Mouse (Mus musculus) CH12.LX (cell line): ENCODE measurements around the gene Sec14l1. TPM values are rescaled to one million over a fixed set of nuclear protein-coding genes. Genes with fewer than 3 reads are reported as not detected.

Experiments
- DNase-seq: peaks from one replicate; pipeline ENCODE4 v3.0.0-alpha.2; 2013; ENCODE audit errors: extremely low read depth
- H3K27ac ChIP-seq: 2 replicates; pipeline ENCODE4 v1.5.1; 2012; ENCODE audit warnings: low read depth, mild to moderate bottlenecking, control low read depth, moderate library complexity; ENCODE audit not compliant: insufficient read depth
- H3K27me3 ChIP-seq: replicated peaks from 2 replicates; pipeline ENCODE3; 2012; ENCODE audit warnings: inconsistent platforms
- H3K36me3 ChIP-seq, 2 experiments: replicated peaks in 1 of 2; 2 replicates each; pipeline versions ENCODE3 to v1.6.1; 2012; ENCODE audit warnings: inconsistent platforms in 1 of 2, low read length in 1 of 2, mild to moderate bottlenecking in 1 of 2, mixed read lengths in 1 of 2, moderate library complexity in 1 of 2; ENCODE audit not compliant: control insufficient read depth in 1 of 2, insufficient read depth in 1 of 2
- H3K4me1 ChIP-seq, 2 experiments: 2 replicates each; pipeline ENCODE4 v1.6.1; 2012; ENCODE audit warnings: inconsistent platforms in 1 of 2, moderate library complexity in 1 of 2; ENCODE audit not compliant: insufficient read depth in 2 of 2, control insufficient read depth in 1 of 2
- H3K4me2 ChIP-seq: 2 replicates; pipeline ENCODE4 v1.6.1; 2012; ENCODE audit warnings: low read depth, mild to moderate bottlenecking, control low read depth; ENCODE audit not compliant: poor library complexity, insufficient read depth, severe bottlenecking
- H3K4me3 ChIP-seq, 3 experiments: fragments of 150-350 bp in 1 of 3; sonication (generic) in 1 of 3; replicated peaks in 1 of 3; 2 replicates each; pipeline versions ENCODE3 to v1.5.1; 2011 to 2012; ENCODE audit warnings: low read depth in 2 of 3, low read length in 2 of 3, mild to moderate bottlenecking in 2 of 3, moderate library complexity in 2 of 3, control low read depth in 1 of 3, improper control_type of control experiment in 1 of 3, inconsistent platforms in 1 of 3, mixed read lengths in 1 of 3; ENCODE audit not compliant: poor library complexity in 1 of 3
- H3K79me2 ChIP-seq: replicated peaks from 2 replicates; pipeline ENCODE4 v1.6.1; 2012; ENCODE audit warnings: mild to moderate bottlenecking, moderate library complexity; ENCODE audit not compliant: control insufficient read depth, poor library complexity, insufficient read depth, severe bottlenecking; ENCODE audit errors: extremely low read depth
- H3K9ac ChIP-seq: 2 replicates; pipeline ENCODE4 v1.6.1; 2012; ENCODE audit warnings: low read depth, mild to moderate bottlenecking, control low read depth, moderate library complexity; ENCODE audit not compliant: insufficient read depth
- H3K9me3 ChIP-seq: replicated peaks from 2 replicates; pipeline ENCODE3; 2012; ENCODE audit warnings: low read length, inconsistent platforms, mixed read lengths
- BHLHE40 ChIP-seq: IDR thresholded peaks from 2 replicates; pipeline ENCODE4 v1.6.1; 2011; ENCODE audit warnings: mild to moderate bottlenecking, low read depth, low read length, improper control_type of control experiment
- CHD1 ChIP-seq: IDR thresholded peaks from 2 replicates; pipeline ENCODE4 v1.6.1; 2012; ENCODE audit warnings: low read depth, low read length, improper control_type of control experiment, inconsistent platforms
- CHD2 ChIP-seq: IDR thresholded peaks from 2 replicates; pipeline ENCODE4 v1.6.1; 2011; ENCODE audit warnings: low read length, improper control_type of control experiment
- E2F4 ChIP-seq: IDR thresholded peaks from 2 replicates; pipeline ENCODE4 v1.6.1; 2011; ENCODE audit warnings: low read depth, low read length, improper control_type of control experiment; ENCODE audit not compliant: insufficient replicate concordance
- EP300 ChIP-seq: IDR thresholded peaks from 2 replicates; pipeline ENCODE4 v1.6.1; 2011; ENCODE audit warnings: low read length, improper control_type of control experiment
- ETS1 ChIP-seq: conservative IDR thresholded peaks from 2 replicates; pipeline ENCODE4 v1.6.1; 2012; ENCODE audit warnings: low read depth, mild to moderate bottlenecking, inconsistent platforms, low read length, improper control_type of control experiment, moderate library complexity
- HCFC1 ChIP-seq: IDR thresholded peaks from 2 replicates; pipeline ENCODE4 v1.6.1; 2012; ENCODE audit warnings: low read depth, mild to moderate bottlenecking, inconsistent platforms, low read length, improper control_type of control experiment
- IRF4 ChIP-seq: IDR thresholded peaks from 2 replicates; pipeline ENCODE4 v1.6.1; 2014; ENCODE audit warnings: low read depth, mild to moderate bottlenecking, inconsistent platforms, low read length, improper control_type of control experiment
- JUN ChIP-seq: IDR thresholded peaks from 2 replicates; pipeline ENCODE4 v1.6.1; 2011; ENCODE audit warnings: low read depth, mild to moderate bottlenecking, low read length, improper control_type of control experiment, moderate library complexity; ENCODE audit not compliant: insufficient read depth
- KAT2A ChIP-seq: IDR thresholded peaks from 2 replicates; pipeline ENCODE4 v1.6.1; 2012; ENCODE audit warnings: low read length, improper control_type of control experiment, inconsistent platforms; ENCODE audit not compliant: insufficient replicate concordance
- MAFK ChIP-seq: IDR thresholded peaks from 2 replicates; pipeline ENCODE4 v1.6.1; 2011; ENCODE audit warnings: low read length, improper control_type of control experiment; ENCODE audit not compliant: insufficient replicate concordance
- MAX ChIP-seq: IDR thresholded peaks from 2 replicates; pipeline ENCODE4 v1.6.1; 2011; ENCODE audit warnings: low read length, improper control_type of control experiment
- MAZ ChIP-seq: IDR thresholded peaks from 2 replicates; pipeline ENCODE4 v1.6.1; 2012; ENCODE audit warnings: low read depth, mild to moderate bottlenecking, inconsistent platforms, low read length, improper control_type of control experiment, moderate library complexity
- MEF2A ChIP-seq: IDR thresholded peaks from 2 replicates; pipeline ENCODE4 v1.6.1; 2014; ENCODE audit warnings: low read depth, mild to moderate bottlenecking, inconsistent platforms, low read length, improper control_type of control experiment, borderline replicate concordance
- MXI1 ChIP-seq: IDR thresholded peaks from 2 replicates; pipeline ENCODE4 v1.6.1; 2011; ENCODE audit warnings: mild to moderate bottlenecking, low read depth, low read length, improper control_type of control experiment
- PAX5 ChIP-seq: IDR thresholded peaks from 2 replicates; pipeline ENCODE4 v1.6.1; 2012; ENCODE audit warnings: low read length, inconsistent platforms, mixed read lengths
- POLR2A ChIP-seq: IDR thresholded peaks from 2 replicates; pipeline ENCODE4 v1.6.1; 2011; ENCODE audit warnings: low read depth, mild to moderate bottlenecking, improper control_type of control experiment, low read length
- POLR2AphosphoS2 ChIP-seq: IDR thresholded peaks from 2 replicates; pipeline ENCODE4 v1.6.1; 2011; ENCODE audit warnings: low read depth, low read length, improper control_type of control experiment
- RAD21 ChIP-seq: IDR thresholded peaks from 2 replicates; pipeline ENCODE4 v1.6.1; 2011; ENCODE audit warnings: low read depth, mild to moderate bottlenecking, low read length, improper control_type of control experiment, moderate library complexity
- RCOR1 ChIP-seq: conservative IDR thresholded peaks from 2 replicates; pipeline ENCODE4 v1.6.1; 2012; ENCODE audit warnings: low read depth, mild to moderate bottlenecking, inconsistent platforms, low read length, improper control_type of control experiment
- SMC3 ChIP-seq: IDR thresholded peaks from 2 replicates; pipeline ENCODE4 v1.6.1; 2011; ENCODE audit warnings: low read depth, low read length, improper control_type of control experiment
- TBP ChIP-seq: conservative IDR thresholded peaks from 2 replicates; pipeline ENCODE4 v1.6.1; 2011; ENCODE audit warnings: low read depth, low read length, improper control_type of control experiment
- TCF12 ChIP-seq: IDR thresholded peaks from 2 replicates; pipeline ENCODE4 v1.6.1; 2014; ENCODE audit warnings: low read depth, mild to moderate bottlenecking, inconsistent platforms, low read length, improper control_type of control experiment
- USF1 ChIP-seq: IDR thresholded peaks from 2 replicates; pipeline ENCODE4 v1.6.1; 2014; ENCODE audit warnings: low read depth, mild to moderate bottlenecking, inconsistent platforms, low read length, improper control_type of control experiment
- USF2 ChIP-seq: conservative IDR thresholded peaks from 2 replicates; pipeline ENCODE4 v1.6.1; 2011; ENCODE audit warnings: low read depth, low read length, improper control_type of control experiment
- ZC3H11A ChIP-seq: IDR thresholded peaks from 2 replicates; pipeline ENCODE4 v1.6.1; 2012; ENCODE audit warnings: low read depth, mild to moderate bottlenecking, inconsistent platforms, low read length, improper control_type of control experiment
- ZKSCAN1 ChIP-seq: IDR thresholded peaks from 2 replicates; pipeline ENCODE4 v1.6.1; 2012; ENCODE audit warnings: low read depth, inconsistent platforms, low read length, improper control_type of control experiment, borderline replicate concordance
- ZMIZ1 ChIP-seq: IDR thresholded peaks from 2 replicates; pipeline ENCODE4 v1.6.1; 2012; ENCODE audit warnings: low read depth, mild to moderate bottlenecking, inconsistent platforms, low read length, improper control_type of control experiment
- ZNF384 ChIP-seq: IDR thresholded peaks from 2 replicates; pipeline ENCODE4 v1.6.1; 2012; ENCODE audit warnings: low read depth, low read length, improper control_type of control experiment, inconsistent platforms
- dilution Hi-C: fragments of 300-500 bp; cut with MboI; formaldehyde crosslinking; loops from 2 replicates; pipeline ENCODE4 v1.14.3; 2020; ENCODE audit warnings: low sequenced_read_pairs; ENCODE audit not compliant: extremely low pct_unique_long_range_greater_than_20kb, extremely low pct_ligation_motif_present
- in situ Hi-C: fragments of 300-500 bp; cut with MboI; formaldehyde crosslinking; loops from 3 replicates; pipeline ENCODE4 v1.14.3; 2019; ENCODE audit warnings: low sequenced_read_pairs, low pct_ligation_motif_present, low pct_unique_long_range_greater_than_20kb, mixed read lengths
- polyA plus RNA-seq: library from polyadenylated mRNA; unstranded; fragments of >175 nt; gene quantifications from 2 replicates; pipeline ENCODE4 v1.2.1, GENCODE M21; 2012; ENCODE audit warnings: low read depth; ENCODE audit not compliant: insufficient read length
- total RNA-seq, 2 experiments: library from RNA; depleted of rRNA; stranded (reverse); fragments of 300-350 nt in 1 of 2; fragments of >200 nt in 1 of 2; gene quantifications; 2 replicates each; pipeline ENCODE4 v1.2.3; 2012 to 2014

Sec14l1 gene
- total and polyA plus RNA-seq, 3 experiments, result 18.5 to 28.2 (median 21.5) TPM

DNA sequence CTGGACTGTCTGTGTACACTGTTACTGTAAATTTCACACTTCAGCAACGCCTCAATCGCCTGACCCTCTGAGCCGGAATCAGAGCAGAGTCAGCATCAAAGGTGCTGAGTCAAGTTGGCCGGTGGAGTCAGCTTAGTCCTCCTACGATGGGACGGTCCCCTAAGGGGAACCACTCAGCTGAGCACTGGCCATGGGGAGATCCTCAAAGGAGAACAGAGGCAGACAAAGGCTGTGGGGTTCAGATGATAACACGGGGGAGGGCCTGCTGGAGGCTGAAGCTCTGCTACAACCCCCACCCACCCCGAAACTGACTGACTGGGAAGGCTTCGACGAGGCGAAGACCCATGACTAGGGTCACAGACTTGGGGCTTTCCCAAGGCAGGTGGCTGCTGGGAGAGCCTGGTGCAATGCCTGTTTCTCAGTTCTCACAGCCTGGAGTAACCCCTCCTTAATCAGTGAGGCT is 79.5 kb downstream of the Sec14l1 start:
- H3K9me3 ChIP-seq, result peaks cover 6% of the 10 kb centered on the region
- peaks cover 13 to 39% of the 10 kb centered on the region in 2 experiments for H3K4me1 ChIP-seq
- no peak overlapping the region for H3K4me3 ChIP-seq
- no peaks in the 10 kb centered on the region for H3K27me3 ChIP-seq
- H3K4me2 ChIP-seq, result 0 out of 2 replicates have a peak overlapping the region, but pooled peaks have one; percentile 2
- TF ChIP-seq JUN (no peak), MAX (peak; percentile 91), ZKSCAN1 (no peak), TBP (peak; percentile 64; the same call in 1 of the 2 replicates), PAX5 (no peak), MAFK (peak; percentile 95), MXI1 (no peak), MAZ (peak; percentile 86), ZMIZ1 (0 out of 2 replicates have a peak, but pooled peaks have one; percentile 21), RAD21 (no peak), CHD2 (0 out of 2 replicates have a peak, but pooled peaks have one; percentile 38), POLR2AphosphoS2 (no peak), ETS1 (peak; percentile 95), ZC3H11A (no peak), MEF2A (peak; percentile 70), HCFC1 (0 out of 2 replicates have a peak, but pooled peaks have one; percentile 30), SMC3 (peak; percentile 6; the same call in 1 of the 2 replicates), CHD1 (no peak), ZNF384 (no peak; the same call in 1 of the 2 replicates), IRF4 (peak; percentile 63), BHLHE40 (peak; percentile 63), USF2 (no peak), KAT2A (0 out of 2 replicates have a peak, but pooled peaks have one; percentile 39), E2F4 (no peak), TCF12 (peak; percentile 45; the same call in 1 of the 2 replicates), EP300 (peak; percentile 64; the same call in 1 of the 2 replicates), RCOR1 (peak; percentile 71; the same call in 1 of the 2 replicates), POLR2A (no peak), USF1 (no peak)
- H3K36me3 ChIP-seq, result no peaks in the 10 kb centered on the region
- no peaks in the 10 kb centered on the region for H3K79me2 ChIP-seq
- dilution Hi-C loops, result no loop called here
- no peak overlapping the region for H3K9ac ChIP-seq
- in situ Hi-C loops, result loop anchor here (25.0 kb wide), 1 partner anchor 532 kb away; the partner anchor contains the start of genes Cygb and Prcd
- DNase-seq, result peak; percentile 58
- no peak overlapping the region for H3K27ac ChIP-seq
